Mouse (Mus musculus) G1E (cell line): ENCODE results near the gene Xylt1. TPM values are rescaled to one million over a fixed set of nuclear protein-coding genes. Genes with fewer than 3 reads are reported as not detected.

Source experiments
- ATAC-seq: 2 replicates; pipeline ENCODE4 v1.8.0; 2016; ENCODE audit warnings: mild to moderate bottlenecking; ENCODE audit not compliant: insufficient number of reproducible peaks, poor library complexity, low FRiP score, severe bottlenecking; ENCODE audit errors: extremely low read depth
- DNase-seq: peaks from one replicate; pipeline ENCODE4 v3.0.0; 2012; ENCODE audit warnings: low spot score
- H3K27me3 ChIP-seq: 2 replicates; pipeline ENCODE4 v1.6.1; 2012; ENCODE audit warnings: mild to moderate bottlenecking, low read length, inconsistent platforms; ENCODE audit not compliant: insufficient read depth
- H3K36me3 ChIP-seq: replicated peaks from 2 replicates; pipeline ENCODE3; 2012; ENCODE audit warnings: mild to moderate bottlenecking, inconsistent platforms
- H3K4me1 ChIP-seq: 2 replicates; pipeline ENCODE4 v1.6.1; 2012; ENCODE audit warnings: low read depth, low read length, inconsistent platforms, mixed read lengths; ENCODE audit not compliant: insufficient read depth
- H3K4me3 ChIP-seq: 2 replicates; pipeline ENCODE4 v1.5.1; 2012; ENCODE audit warnings: low read depth, mild to moderate bottlenecking, inconsistent platforms, low read length, moderate library complexity, mixed read lengths
- H3K9me3 ChIP-seq: replicated peaks from 2 replicates; pipeline ENCODE4 v1.6.1; 2012; ENCODE audit warnings: inconsistent platforms
- CTCF ChIP-seq: IDR thresholded peaks from 2 replicates; pipeline ENCODE4 v1.5.1; 2012; ENCODE audit warnings: low read depth, low read length, inconsistent platforms, mixed read lengths
- GATA1 ChIP-seq: IDR thresholded peaks from 2 replicates; pipeline ENCODE4 v1.6.1; 2012; ENCODE audit warnings: borderline replicate concordance, low read length, inconsistent platforms, mixed read lengths
- GATA2 ChIP-seq: IDR thresholded peaks from 2 replicates; pipeline ENCODE4 v1.6.1; 2012; ENCODE audit warnings: low read depth, low read length, inconsistent platforms, borderline replicate concordance
- POLR2AphosphoS5 ChIP-seq: IDR thresholded peaks from 2 replicates; pipeline ENCODE4 v1.6.1; 2012; ENCODE audit warnings: low read depth, low read length, inconsistent platforms; ENCODE audit not compliant: insufficient replicate concordance
- TAL1 ChIP-seq: conservative IDR thresholded peaks from 2 replicates; pipeline ENCODE4 v1.6.1; 2012; ENCODE audit warnings: low read depth, low read length, inconsistent platforms, mixed read lengths
- polyA plus RNA-seq: library from polyadenylated mRNA; stranded (reverse); fragments of >175 nt; gene quantifications from 2 replicates; pipeline ENCODE4 v1.2.3, GENCODE M21; 2012
- total RNA-seq, 2 experiments: library from RNA; stranded (forward) in 1 of 2; stranded (reverse) in 1 of 2; fragments of 200-1000 nt in 1 of 2; fragments of >200 nt in 1 of 2; fragmentation: Nextera tagmentation in 1 of 2; gene quantifications; 2 replicates each; pipeline ENCODE4 v1.2.3; 2014 to 2017

Xylt1 gene
- total and polyA plus RNA-seq, 3 experiments = 0.11 TPM; not detected in 2

DNA sequence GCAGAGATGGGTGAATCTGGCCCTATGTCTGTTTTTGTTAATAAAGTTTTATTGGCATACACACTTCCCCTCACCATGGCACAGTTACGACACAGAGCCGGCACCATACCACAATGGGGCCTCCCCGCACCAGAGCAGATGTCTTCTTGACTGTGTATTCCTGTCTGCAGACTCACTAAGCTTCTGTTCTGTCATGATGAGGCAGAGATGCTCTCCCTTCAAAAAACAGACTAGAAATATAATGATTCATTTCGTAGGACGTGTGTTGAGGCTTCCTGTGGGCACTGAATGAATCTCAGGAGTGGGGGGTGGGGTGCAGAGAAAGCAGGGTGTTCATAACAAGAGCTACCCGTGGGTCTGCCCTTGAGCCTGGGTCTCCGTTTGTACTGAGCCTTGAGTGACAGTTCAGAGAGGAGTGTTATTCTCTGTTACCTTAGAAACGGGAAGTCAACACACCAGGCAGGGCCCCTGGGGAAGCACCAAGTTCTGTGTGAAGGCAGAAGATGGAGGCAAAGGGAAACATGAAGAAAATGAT lies 48.0 kb downstream of the Xylt1 start:
- Histone ChIP-seq H3K4me3 (no peak overlapping the region), H3K9me3 (peaks cover 42% of the 10 kb centered on the region), H3K4me1 (no peaks in the 10 kb centered on the region), H3K27me3 (no peaks in the 10 kb centered on the region), H3K36me3 (no peaks in the 10 kb centered on the region)
- DNase-seq (no peak), ATAC-seq (no peak)
- TF ChIP-seq GATA2 (no peak), POLR2AphosphoS5 (no peak), CTCF (no peak), GATA1 (no peak), TAL1 (no peak)

DNA sequence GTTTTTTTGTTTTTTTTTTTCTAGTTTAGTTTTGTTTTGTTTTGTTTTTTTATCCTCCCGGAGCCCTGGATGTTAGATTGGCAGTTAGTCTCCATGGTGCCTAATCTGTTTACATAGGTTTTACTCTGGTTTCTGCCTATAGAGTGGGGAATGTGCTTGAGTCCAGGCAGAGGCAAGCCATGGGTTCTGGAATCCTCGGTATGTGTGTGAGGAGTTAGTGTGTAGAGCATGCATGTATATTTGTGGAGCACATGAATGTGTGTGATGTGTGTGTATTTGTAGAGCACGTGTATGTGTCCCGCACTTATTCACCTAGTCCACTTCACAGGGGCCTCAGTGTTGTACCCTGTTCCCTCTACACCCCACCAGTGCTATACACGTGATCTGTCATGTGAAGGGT lies 48.7 kb downstream of the Xylt1 start:
- no peaks in the 10 kb centered on the region for H3K27me3 ChIP-seq
- TF ChIP-seq CTCF = no peak
- no peak for TF ChIP-seq POLR2AphosphoS5
- no peak for TF ChIP-seq TAL1
- no peak for TF ChIP-seq GATA2
- no peak for TF ChIP-seq GATA1
- H3K4me3 ChIP-seq = no peak overlapping the region
- ATAC-seq (no peak), DNase-seq (no peak)
- H3K9me3 ChIP-seq = peaks cover 39% of the 10 kb centered on the region
- H3K36me3 ChIP-seq = no peaks in the 10 kb centered on the region
- no peaks in the 10 kb centered on the region for H3K4me1 ChIP-seq

DNA sequence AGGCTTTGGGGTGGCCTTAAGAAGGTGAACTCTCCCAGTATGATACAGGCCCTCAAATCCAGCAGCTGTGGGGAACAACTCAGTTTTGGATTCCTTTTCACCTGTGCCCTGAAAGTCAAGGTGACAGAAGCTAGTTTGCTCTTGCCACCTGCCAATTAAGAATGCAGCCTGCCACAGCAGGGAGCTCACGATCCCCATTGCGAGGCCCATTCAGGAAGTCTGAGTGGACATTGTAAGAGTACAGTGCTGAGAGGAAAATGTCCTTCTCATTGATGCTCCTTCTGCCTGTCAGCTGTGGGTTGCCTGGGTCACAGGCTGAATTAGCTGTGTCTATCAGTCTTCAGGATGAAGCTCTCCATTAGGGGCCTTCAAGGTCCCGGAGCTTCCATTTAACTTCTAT lies 49.1 kb downstream of the Xylt1 start:
- Histone ChIP-seq H3K27me3 (no peaks in the 10 kb centered on the region), H3K4me1 (no peaks in the 10 kb centered on the region), H3K9me3 (peaks cover 43% of the 10 kb centered on the region), H3K36me3 (no peaks in the 10 kb centered on the region), H3K4me3 (no peak overlapping the region)
- no peak for TF ChIP-seq CTCF
- no peak for TF ChIP-seq TAL1
- TF ChIP-seq POLR2AphosphoS5 = no peak
- no peak for TF ChIP-seq GATA2
- no peak for TF ChIP-seq GATA1
- ATAC-seq (no peak), DNase-seq (no peak)

DNA sequence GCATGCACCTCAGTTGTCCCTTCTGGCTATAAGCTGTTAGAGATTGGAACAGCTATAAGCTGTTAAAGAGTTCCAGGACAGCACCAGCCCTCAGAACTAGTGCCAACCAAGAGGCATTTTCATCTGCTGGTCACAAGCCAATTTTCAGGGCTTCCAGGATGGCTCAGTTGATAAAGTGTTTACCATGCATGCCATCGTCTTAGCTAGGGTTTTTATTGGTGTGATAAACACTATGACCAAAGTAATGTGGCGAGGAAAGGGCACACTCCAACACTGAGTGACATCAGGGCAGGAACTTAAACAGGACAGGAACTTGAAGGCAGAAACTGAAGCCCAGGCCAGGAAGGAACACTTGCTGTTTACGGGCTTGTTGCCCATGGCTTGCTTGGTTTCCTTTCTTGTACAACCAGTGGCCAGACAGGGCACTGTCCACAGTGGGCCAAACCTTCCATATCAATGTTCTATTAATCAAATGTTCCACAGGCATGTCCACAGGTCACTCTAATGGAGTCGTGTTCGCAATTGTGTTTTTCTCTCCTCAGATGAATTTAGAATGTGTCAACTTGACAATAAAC lies 49.7 kb downstream of the Xylt1 start:
- Histone ChIP-seq H3K36me3 (no peaks in the 10 kb centered on the region), H3K27me3 (no peaks in the 10 kb centered on the region), H3K9me3 (peaks cover 48% of the 10 kb centered on the region), H3K4me3 (no peak overlapping the region), H3K4me1 (no peaks in the 10 kb centered on the region)
- no peak for ATAC-seq
- TF ChIP-seq TAL1 (no peak), CTCF (no peak), GATA2 (no peak), POLR2AphosphoS5 (no peak), GATA1 (no peak)
- no peak for DNase-seq

DNA sequence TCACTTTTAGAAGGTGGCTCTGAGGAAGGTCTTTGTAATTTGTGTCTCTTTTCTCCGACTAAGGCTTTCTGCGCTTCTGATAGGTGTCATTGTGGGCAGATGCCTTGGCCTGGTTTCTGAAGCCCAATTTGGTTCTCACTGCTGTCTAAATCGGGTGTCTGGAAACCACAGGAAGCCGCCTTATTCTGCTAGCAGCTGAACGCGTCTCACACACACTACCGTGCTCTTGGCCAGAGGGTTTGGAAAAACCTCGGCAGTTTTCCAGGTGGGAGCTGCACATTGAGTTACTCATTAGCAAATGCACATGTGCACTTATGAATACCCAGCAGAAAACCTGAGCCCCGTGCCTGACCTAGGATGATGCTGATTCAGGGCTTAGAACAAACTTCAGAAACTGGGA lies 52.9 kb downstream of the Xylt1 start:
- Histone ChIP-seq H3K9me3 (peaks cover 67% of the 10 kb centered on the region), H3K36me3 (no peaks in the 10 kb centered on the region), H3K27me3 (no peaks in the 10 kb centered on the region), H3K4me1 (no peaks in the 10 kb centered on the region), H3K4me3 (no peak overlapping the region)
- ATAC-seq = no peak
- no peak for DNase-seq
- TF ChIP-seq GATA2 (no peak), POLR2AphosphoS5 (no peak), GATA1 (no peak), TAL1 (no peak)

DNA sequence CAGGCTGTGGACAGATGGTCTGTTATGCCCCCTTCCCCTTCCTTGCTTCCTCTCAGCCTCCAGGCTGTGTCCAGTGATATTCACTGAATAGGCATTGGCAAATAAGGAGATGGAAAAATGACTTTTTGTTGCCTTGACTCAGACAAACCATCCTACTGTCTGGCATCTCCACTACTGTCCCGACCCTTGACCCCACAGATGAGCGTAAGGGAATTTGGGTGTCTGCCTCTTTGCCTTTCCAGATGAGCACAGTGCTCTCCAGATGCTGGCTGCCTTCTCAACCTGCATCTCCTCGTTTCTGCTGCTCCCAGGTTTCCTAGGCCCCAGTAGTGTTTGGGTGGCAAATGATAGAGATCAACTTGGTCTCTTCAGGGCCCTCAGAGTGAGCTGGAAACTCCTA lies 54.3 kb downstream of the Xylt1 start:
- Histone ChIP-seq H3K4me1 (no peaks in the 10 kb centered on the region), H3K36me3 (no peaks in the 10 kb centered on the region), H3K4me3 (no peak overlapping the region), H3K9me3 (peaks cover 68% of the 10 kb centered on the region), H3K27me3 (no peaks in the 10 kb centered on the region)
- TF ChIP-seq GATA2 (no peak), GATA1 (no peak), TAL1 (no peak), POLR2AphosphoS5 (no peak), CTCF (no peak)
- no peak for DNase-seq
- no peak for ATAC-seq
